Mouse (Mus musculus): ENCODE data around the gene Slc3a2. TPM values are rescaled to one million over a fixed set of nuclear protein-coding genes. Genes with fewer than 3 reads are reported as not detected.

Gene Slc3a2
- polyA plus RNA-seq, 1 experiment from 2014 or later: 123 TPM

- no peak overlapping the region for H3K4me3 ChIP-seq (ENCODE audit: low read depth, low read length)
- no peaks in the 10 kb centered on the region for H3K4me1 ChIP-seq (replicated peaks; ENCODE audit: control insufficient read depth, insufficient read depth, low read length)
- DNase-seq (ENCODE audit: low spot score): no peak
- no peak overlapping the region for H3K9ac ChIP-seq (ENCODE audit: low read depth, low read length)
- H3K27ac ChIP-seq (ENCODE audit: low read depth, low read length): no peak overlapping the region
- no peak for ATAC-seq (ENCODE audit: low FRiP score)
- no peaks in the 10 kb centered on the region for H3K27me3 ChIP-seq (ENCODE audit: control insufficient read depth, insufficient read depth, low read length)
- H3K4me2 ChIP-seq (replicated peaks; ENCODE audit: low read depth, low read length): no peak overlapping the region
- H3K36me3 ChIP-seq (ENCODE audit: control insufficient read depth, insufficient read depth, low read length): no peaks in the 10 kb centered on the region
- no peaks in the 10 kb centered on the region for H3K9me3 ChIP-seq (ENCODE audit: control insufficient read depth, low read length)
- 71% methylated on average over 9 of the region's 9 CpGs for WGBS
These were observed 31.2 kb downstream of the Slc3a2 start for GRCm38 (mm10) chr19:8691871-8692539.

GRCm38 (mm10) chr19:8683627-8684026 is 39.5 kb downstream of the Slc3a2 start:
- DNase-seq (ENCODE audit: low spot score) (no peak), ATAC-seq (ENCODE audit: low FRiP score) (no peak)
- no peak overlapping the region for H3K4me3 ChIP-seq (ENCODE audit: low read depth, low read length)
- H3K9ac ChIP-seq (ENCODE audit: low read depth, low read length): no peak overlapping the region
- no peaks in the 10 kb centered on the region for H3K4me1 ChIP-seq (replicated peaks; ENCODE audit: control insufficient read depth, insufficient read depth, low read length)
- WGBS: 78% methylated on average over 2 of the region's 2 CpGs
- no peaks in the 10 kb centered on the region for H3K36me3 ChIP-seq (ENCODE audit: control insufficient read depth, insufficient read depth, low read length)
- H3K4me2 ChIP-seq (replicated peaks; ENCODE audit: low read depth, low read length): no peak overlapping the region
- no peaks in the 10 kb centered on the region for H3K27me3 ChIP-seq (ENCODE audit: control insufficient read depth, insufficient read depth, low read length)
- no peaks in the 10 kb centered on the region for H3K9me3 ChIP-seq (ENCODE audit: control insufficient read depth, low read length)
- no peak overlapping the region for H3K27ac ChIP-seq (ENCODE audit: low read depth, low read length)

DNA sequence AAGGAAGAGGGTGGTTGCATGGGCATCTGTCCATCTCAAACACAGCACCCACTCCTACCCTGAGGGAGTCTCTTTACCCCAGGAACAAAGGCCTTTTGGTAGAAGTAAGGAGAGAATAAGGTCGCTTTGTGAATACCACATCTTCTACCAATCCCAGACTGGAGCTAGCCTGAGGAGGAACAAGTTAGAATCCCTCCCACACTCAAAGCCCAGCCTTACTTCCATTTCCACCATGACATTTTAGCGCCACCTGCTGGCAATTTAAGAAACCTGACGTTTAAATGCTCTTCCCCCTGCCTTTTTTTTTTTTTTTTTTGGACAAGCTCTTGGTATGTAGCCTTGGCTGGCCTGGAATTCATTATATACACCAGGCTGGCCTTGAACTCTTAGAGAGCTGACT is 40.2 kb downstream of the Slc3a2 start:
- no peak overlapping the region for H3K9ac ChIP-seq (ENCODE audit: low read depth, low read length)
- ATAC-seq (ENCODE audit: low FRiP score) (peak; percentile 65), DNase-seq (ENCODE audit: low spot score) (peak; percentile 90)
- no peaks in the 10 kb centered on the region for H3K9me3 ChIP-seq (ENCODE audit: control insufficient read depth, low read length)
- H3K27me3 ChIP-seq (ENCODE audit: control insufficient read depth, insufficient read depth, low read length): no peaks in the 10 kb centered on the region
- no peak overlapping the region for H3K4me2 ChIP-seq (replicated peaks; ENCODE audit: low read depth, low read length)
- WGBS: 4% methylated on average over 3 of the region's 3 CpGs
- no peak overlapping the region for H3K27ac ChIP-seq (ENCODE audit: low read depth, low read length)
- H3K4me1 ChIP-seq (replicated peaks; ENCODE audit: control insufficient read depth, insufficient read depth, low read length): no peaks in the 10 kb centered on the region
- H3K4me3 ChIP-seq (ENCODE audit: low read depth, low read length): no peak overlapping the region
- H3K36me3 ChIP-seq (ENCODE audit: control insufficient read depth, insufficient read depth, low read length): no peaks in the 10 kb centered on the region

DNA sequence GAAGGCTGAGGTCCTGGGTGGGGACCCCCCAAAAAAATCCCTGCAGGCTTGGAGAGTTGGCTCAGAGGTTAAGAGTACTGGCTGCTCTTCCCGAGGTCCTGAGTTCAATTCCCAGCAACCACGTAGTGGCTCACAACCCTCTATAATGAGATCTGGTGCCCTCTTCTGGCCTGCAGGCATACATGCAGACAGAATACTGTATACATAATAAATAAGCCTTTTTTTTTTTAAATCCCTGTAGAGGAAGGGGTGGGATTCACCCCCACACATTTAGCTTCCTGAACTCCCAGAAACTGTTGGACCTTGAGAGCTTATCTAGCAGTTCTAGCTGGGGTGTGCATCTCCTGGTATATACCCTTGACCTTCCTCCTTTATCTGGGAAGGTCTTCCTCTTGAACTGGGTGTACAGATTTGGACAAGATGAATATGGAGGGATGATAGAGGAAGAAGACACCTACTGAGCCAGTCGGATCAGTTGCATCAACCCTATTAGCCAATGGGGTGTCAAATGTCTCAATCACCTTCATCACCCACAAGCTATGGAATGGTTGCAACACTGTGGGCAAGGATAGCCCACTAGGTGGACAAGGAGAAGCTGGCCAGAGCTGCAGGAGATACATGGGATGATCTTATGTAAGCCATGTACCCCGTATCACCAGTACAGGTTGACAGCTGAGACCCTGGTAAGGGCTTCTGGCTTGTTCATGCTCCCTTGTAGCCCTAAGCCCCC is 41.4 kb downstream of the Slc3a2 start:
- Histone ChIP-seq H3K9ac (ENCODE audit: low read depth, low read length) (no peak overlapping the region), H3K4me2 (replicated peaks; ENCODE audit: low read depth, low read length) (no peak overlapping the region), H3K27ac (ENCODE audit: low read depth, low read length) (no peak overlapping the region), H3K4me3 (ENCODE audit: low read depth, low read length) (no peak overlapping the region), H3K9me3 (ENCODE audit: control insufficient read depth, low read length) (no peaks in the 10 kb centered on the region), H3K36me3 (ENCODE audit: control insufficient read depth, insufficient read depth, low read length) (no peaks in the 10 kb centered on the region), H3K4me1 (replicated peaks; ENCODE audit: control insufficient read depth, insufficient read depth, low read length) (no peaks in the 10 kb centered on the region), H3K27me3 (ENCODE audit: control insufficient read depth, insufficient read depth, low read length) (no peaks in the 10 kb centered on the region)
- ATAC-seq (ENCODE audit: low FRiP score) (no peak), DNase-seq (ENCODE audit: low spot score) (no peak)
- WGBS: 92% methylated on average over 4 of the region's 4 CpGs

DNA sequence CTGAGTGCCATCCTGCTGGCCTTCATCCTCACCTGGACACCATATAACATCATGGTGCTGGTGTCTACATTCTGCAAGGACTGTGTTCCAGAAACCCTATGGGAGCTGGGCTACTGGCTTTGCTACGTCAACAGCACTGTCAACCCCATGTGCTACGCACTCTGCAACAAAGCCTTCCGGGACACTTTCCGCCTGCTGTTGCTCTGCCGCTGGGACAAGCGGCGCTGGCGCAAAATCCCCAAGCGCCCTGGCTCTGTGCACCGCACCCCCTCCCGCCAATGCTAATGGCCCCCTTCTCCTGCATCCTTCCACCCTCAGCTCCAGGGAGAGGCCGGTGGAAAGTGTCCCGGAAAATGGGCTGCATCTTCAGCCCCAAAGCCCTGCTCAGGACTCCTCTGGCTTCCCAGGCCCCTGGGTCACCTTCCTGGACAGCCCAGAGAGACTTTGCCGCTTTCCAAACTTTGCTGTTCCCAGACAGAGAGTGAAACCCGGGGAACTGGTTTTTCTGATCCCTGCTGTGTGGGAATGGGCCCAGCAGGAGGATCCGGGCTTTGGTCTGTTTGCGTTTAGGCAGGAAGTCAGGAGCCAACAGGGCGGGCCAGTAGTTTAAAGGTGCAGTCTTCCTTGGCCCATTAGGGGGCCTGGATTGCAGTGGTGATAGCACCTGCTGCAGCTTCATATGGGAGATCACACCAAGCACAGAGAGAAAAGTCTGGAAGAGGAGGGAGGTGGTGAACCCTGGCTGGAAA is 44.0 kb downstream of the Slc3a2 start:
- H3K27me3 ChIP-seq (ENCODE audit: control insufficient read depth, insufficient read depth, low read length): no peaks in the 10 kb centered on the region
- H3K9ac ChIP-seq (ENCODE audit: low read depth, low read length): no peak overlapping the region
- no peak for ATAC-seq (ENCODE audit: low FRiP score)
- H3K36me3 ChIP-seq (ENCODE audit: control insufficient read depth, insufficient read depth, low read length): no peaks in the 10 kb centered on the region
- no peak for DNase-seq (ENCODE audit: low spot score)
- 32% methylated on average over 18 of the region's 18 CpGs for WGBS
- no peak overlapping the region for H3K4me2 ChIP-seq (replicated peaks; ENCODE audit: low read depth, low read length)
- no peak overlapping the region for H3K4me3 ChIP-seq (ENCODE audit: low read depth, low read length)
- H3K9me3 ChIP-seq (ENCODE audit: control insufficient read depth, low read length): no peaks in the 10 kb centered on the region
- H3K27ac ChIP-seq (ENCODE audit: low read depth, low read length): 0 out of 2 replicates have a peak overlapping the region, but pooled peaks have one; percentile 60
- no peaks in the 10 kb centered on the region for H3K4me1 ChIP-seq (replicated peaks; ENCODE audit: control insufficient read depth, insufficient read depth, low read length)

DNA sequence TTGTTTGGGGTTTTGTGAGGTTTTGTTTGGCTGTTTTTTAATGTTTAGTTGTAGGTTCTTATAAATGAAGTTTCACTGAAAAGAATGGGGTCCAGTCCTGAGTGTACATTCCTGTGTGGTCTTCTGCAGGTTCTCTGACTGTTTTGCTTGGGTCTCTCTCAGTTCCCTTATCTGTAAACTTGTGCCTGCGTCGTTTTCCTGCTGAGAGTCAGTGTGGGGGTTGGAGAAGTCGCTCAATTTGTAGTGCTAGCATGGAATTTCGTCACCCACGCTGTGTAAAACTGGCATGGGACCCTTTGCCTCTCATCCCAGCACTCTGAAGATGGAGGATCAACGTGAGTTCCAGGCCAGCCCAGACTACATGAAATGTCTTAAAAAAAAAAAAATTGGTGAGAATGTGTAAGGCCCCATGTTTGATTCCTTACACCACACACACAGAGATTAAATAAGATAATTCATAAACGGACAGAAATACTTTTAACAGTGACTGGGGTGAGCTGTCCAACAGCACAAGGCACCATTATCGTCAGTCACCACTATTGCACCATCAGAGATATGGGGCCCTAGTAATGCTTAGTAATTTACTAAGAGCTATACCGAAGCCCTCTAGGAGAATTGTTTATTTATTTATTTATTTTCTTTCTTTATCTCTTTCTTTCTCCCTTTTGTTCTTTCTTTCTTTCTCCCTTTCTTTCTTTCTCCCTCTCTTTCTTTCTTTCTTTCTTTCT is 49.7 kb downstream of the Slc3a2 start:
- Histone ChIP-seq H3K4me3 (ENCODE audit: low read depth, low read length) (no peak overlapping the region), H3K36me3 (ENCODE audit: control insufficient read depth, insufficient read depth, low read length) (no peaks in the 10 kb centered on the region), H3K27me3 (ENCODE audit: control insufficient read depth, insufficient read depth, low read length) (no peaks in the 10 kb centered on the region), H3K27ac (ENCODE audit: low read depth, low read length) (no peak overlapping the region), H3K9ac (ENCODE audit: low read depth, low read length) (no peak overlapping the region), H3K4me1 (replicated peaks; ENCODE audit: control insufficient read depth, insufficient read depth, low read length) (no peaks in the 10 kb centered on the region), H3K9me3 (ENCODE audit: control insufficient read depth, low read length) (no peaks in the 10 kb centered on the region), H3K4me2 (replicated peaks; ENCODE audit: low read depth, low read length) (no peak overlapping the region)
- WGBS: 72% methylated on average over 9 of the region's 9 CpGs
- no peak for ATAC-seq (ENCODE audit: low FRiP score)
- DNase-seq (ENCODE audit: low spot score): no peak

- no peaks in the 10 kb centered on the region for H3K9me3 ChIP-seq (ENCODE audit: control insufficient read depth, low read length)
- DNase-seq (ENCODE audit: low spot score) (no peak), ATAC-seq (ENCODE audit: low FRiP score) (no peak)
- H3K4me2 ChIP-seq (replicated peaks; ENCODE audit: low read depth, low read length): no peak overlapping the region
- no peak overlapping the region for H3K27ac ChIP-seq (ENCODE audit: low read depth, low read length)
- H3K27me3 ChIP-seq (ENCODE audit: control insufficient read depth, insufficient read depth, low read length): no peaks in the 10 kb centered on the region
- H3K9ac ChIP-seq (ENCODE audit: low read depth, low read length): no peak overlapping the region
- 84% methylated on average over 3 of the region's 3 CpGs for WGBS
- no peaks in the 10 kb centered on the region for H3K4me1 ChIP-seq (replicated peaks; ENCODE audit: control insufficient read depth, insufficient read depth, low read length)
- H3K4me3 ChIP-seq (ENCODE audit: low read depth, low read length): no peak overlapping the region
- no peaks in the 10 kb centered on the region for H3K36me3 ChIP-seq (ENCODE audit: control insufficient read depth, insufficient read depth, low read length)
These were observed 50.3 kb downstream of the Slc3a2 start for GRCm38 (mm10) chr19:8672859-8673258.

DNA sequence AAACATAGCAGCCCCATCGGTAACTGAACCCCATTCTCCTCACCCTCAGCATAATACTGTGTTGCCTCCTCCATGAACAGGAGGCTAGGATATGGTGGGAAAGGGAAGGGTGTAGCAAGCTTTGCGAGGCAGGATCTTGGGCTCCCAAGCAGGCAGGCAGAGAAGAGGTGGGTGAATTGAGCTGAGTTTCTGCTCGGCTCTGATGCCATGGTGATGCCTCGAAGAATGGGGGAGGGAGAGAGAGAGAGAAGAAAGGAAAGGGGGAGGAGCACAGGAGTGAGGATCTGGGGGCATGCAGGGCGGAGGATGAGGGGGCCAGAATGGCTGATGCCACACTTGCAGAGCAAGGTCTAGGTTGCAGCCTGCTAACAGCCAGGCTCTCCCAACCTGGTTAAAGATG is 57.4 kb downstream of the Slc3a2 start:
- Histone ChIP-seq H3K27me3 (ENCODE audit: control insufficient read depth, insufficient read depth, low read length) (peaks cover 5% of the 10 kb centered on the region; the same call in 1 of the 2 replicates), H3K4me2 (replicated peaks; ENCODE audit: low read depth, low read length) (no peak overlapping the region), H3K4me3 (ENCODE audit: low read depth, low read length) (no peak overlapping the region), H3K9me3 (ENCODE audit: control insufficient read depth, low read length) (no peaks in the 10 kb centered on the region), H3K9ac (ENCODE audit: low read depth, low read length) (no peak overlapping the region), H3K36me3 (ENCODE audit: control insufficient read depth, insufficient read depth, low read length) (no peaks in the 10 kb centered on the region), H3K27ac (ENCODE audit: low read depth, low read length) (no peak overlapping the region), H3K4me1 (replicated peaks; ENCODE audit: control insufficient read depth, insufficient read depth, low read length) (no peaks in the 10 kb centered on the region)
- ATAC-seq (ENCODE audit: low FRiP score) (no peak), DNase-seq (ENCODE audit: low spot score) (no peak)
- 51% methylated on average over 5 of the region's 5 CpGs for WGBS
